Mouse (Mus musculus): Measurements from ENCODE around the gene Fank1.

GRCm38 (mm10) chr7:133743611-133744010, 33.0 kb upstream of the Fank1 start:
- TF ChIP-seq GATA1 (IDR thresholded peaks at IDR 0.05; ENCODE audit: borderline replicate concordance, low read length): no peak
- TF ChIP-seq FLI1 (IDR thresholded peaks at IDR 0.05; ENCODE audit: low read length): no peak
